In genomic region chr3:129520499-129520898, GRCm38 (mm10) we compare ENCODE assay signal across 13 mouse cellular contexts. TPM values are rescaled to one million over a fixed set of nuclear protein-coding genes. Genes with fewer than 3 reads are reported as not detected.
DNase-seq lines count a peak whose midpoint lies in the region; ATAC-seq and TF ChIP-seq lines count a peak whose summit lies in the region.
"Had no signal": no experiment of that assay in that cellular context is flagged by ENCODE, and none has a peak within 500 bp of the region (broad histone marks: within the 10 kb centered on the region; RNA-seq: fewer than 3 reads in every experiment).

No protein-coding gene starts in this region.

- DNase-seq in hindbrain, postnatal 0 days (ENCODE audit: low spot score), result no peak
- peak; percentile 8 to 45 for DNase-seq in spleen, adult 18-20 months
- DNase-seq in spleen, adult 12 weeks (ENCODE audit: low spot score), result no peak
- peak; percentile 76 for DNase-seq in thymus, postnatal 4 days
- no peak for DNase-seq in ovary, postnatal 14 days (ENCODE audit: low spot score)
- DNase-seq: cerebellum, postnatal 25 days; kidney, adult 11 months had no signal

- ATAC-seq in hindbrain, postnatal 0 days, result no peak
- no peak for ATAC-seq in hindbrain, embryonic 13.5 days (ENCODE audit: low FRiP score)
- peak; percentile 21 to 53; a peak in 1 of 4 replicates for ATAC-seq in hematopoietic stem cell, adult 5-6 weeks (replicated peaks in 1 of 2; ENCODE audit: insufficient read depth in 1 of 2, low FRiP score in 2 of 2, low TSS enrichment in 1 of 2, low read depth in 1 of 2, poor library complexity in 2 of 2, severe bottlenecking in 2 of 2)
- no peak for ATAC-seq in erythroid progenitor cell, adult 5-6 weeks (replicated peaks; ENCODE audit: low FRiP score, poor library complexity, severe bottlenecking)

- WGBS in hindbrain, postnatal 0 days, result 88% methylated on average over 4 of the region's 4 CpGs
- WGBS in hindbrain, embryonic 13.5 days, result 87% methylated on average over 4 of the region's 4 CpGs

- 0 out of 2 replicates have a peak, but pooled peaks have one; percentile 14 for TF ChIP-seq CTCF in hindbrain, postnatal 0 days (IDR thresholded peaks at IDR 0.05; ENCODE audit: low read depth)

- H3K4me3 ChIP-seq in hindbrain, postnatal 0 days (ENCODE audit: low read length), result no peak overlapping the region
- no peak overlapping the region for H3K4me3 ChIP-seq in hindbrain, embryonic 13.5 days
- H3K4me3 ChIP-seq: erythroblast, embryonic 14.5 days; heart, embryonic 12.5 days had no signal

- no peak overlapping the region for H3K27ac ChIP-seq in hindbrain, postnatal 0 days
- H3K27ac ChIP-seq in hindbrain, embryonic 13.5 days, result no peak overlapping the region

- no peaks in the 10 kb centered on the region for H3K27me3 ChIP-seq in hindbrain, postnatal 0 days (ENCODE audit: insufficient read depth, low read length)
- H3K27me3 ChIP-seq in hindbrain, embryonic 13.5 days, result no peaks in the 10 kb centered on the region
- H3K27me3 ChIP-seq: heart, embryonic 12.5 days had no signal

- H3K4me2 ChIP-seq in hindbrain, postnatal 0 days (ENCODE audit: low read depth, low read length), result no peak overlapping the region
- H3K4me2 ChIP-seq in hindbrain, embryonic 13.5 days, result no peak overlapping the region
- H3K4me2 ChIP-seq: heart, embryonic 12.5 days had no signal

- H3K9me3 ChIP-seq in hindbrain, postnatal 0 days (ENCODE audit: low read length), result no peaks in the 10 kb centered on the region
- H3K9me3 ChIP-seq in hindbrain, embryonic 13.5 days, result no peaks in the 10 kb centered on the region
- H3K9me3 ChIP-seq: G1E had no signal

- no peaks in the 10 kb centered on the region for H3K4me1 ChIP-seq in hindbrain, postnatal 0 days (ENCODE audit: insufficient read depth, low read length)
- H3K4me1 ChIP-seq in hindbrain, embryonic 13.5 days (replicated peaks), result no peaks in the 10 kb centered on the region
- H3K4me1 ChIP-seq: heart, embryonic 12.5 days had no signal

- no peak overlapping the region for H3K9ac ChIP-seq in hindbrain, postnatal 0 days (replicated peaks; ENCODE audit: low read length)
- H3K9ac ChIP-seq in hindbrain, embryonic 13.5 days, result no peak overlapping the region
- H3K9ac ChIP-seq: heart, embryonic 12.5 days had no signal

- no peaks in the 10 kb centered on the region for H3K36me3 ChIP-seq in hindbrain, postnatal 0 days (ENCODE audit: insufficient read depth, low read length)
- H3K36me3 ChIP-seq in hindbrain, embryonic 13.5 days, result no peaks in the 10 kb centered on the region
- H3K36me3 ChIP-seq: G1E; heart, embryonic 12.5 days had no signal

RNA-seq across cellular contexts. Expression of gene Elovl6, which starts 11.7 kb away (rescaled TPM):
- 49.3 and 56.1 TPM in 2 replicates for total RNA-seq in hindbrain, postnatal 0 days (2014; rRNA removed)
- polyA plus RNA-seq in hindbrain, postnatal 0 days (2015; fragmentation: Nextera tagmentation; extraction: Ambion mirVana), result 38.0 and 40.8 TPM in 2 replicates
- 29.4 and 32.2 TPM in 2 replicates for polyA plus RNA-seq in hindbrain, embryonic 13.5 days (2015; fragmentation: Nextera tagmentation; extraction: Ambion mirVana)
- 24.1 and 26.6 TPM in 2 replicates for total RNA-seq in hematopoietic stem cell, adult 5-6 weeks (2017)
- total RNA-seq in erythroid progenitor cell, adult 5-6 weeks (2015; ENCODE audit: low replicate concordance), result 1.4 and 7.5 TPM in 2 replicates
- total RNA-seq in erythroid progenitor cell, adult 5-6 weeks (2017; ENCODE audit: low replicate concordance), result 0.23 and 0.51 TPM in 2 replicates

Comparison
In these comparisons a context has a peak if more than half of its experiments do, and no peak if none do; other contexts are left out.
1. DNase-seq: peak in spleen, adult 18-20 months (2 of 2) and thymus, postnatal 4 days (single experiment); none in hindbrain, postnatal 0 days (single experiment), spleen, adult 12 weeks (single experiment) and ovary, postnatal 14 days (single experiment).
2. ATAC-seq: peak in hematopoietic stem cell, adult 5-6 weeks (2 of 2); none in hindbrain, postnatal 0 days (single experiment), hindbrain, embryonic 13.5 days (single experiment) and erythroid progenitor cell, adult 5-6 weeks (single experiment).